Mouse (Mus musculus) telencephalon, adult 2 months (tissue): ENCODE measurements around the gene Pfn5.
"Not testable (repeated sequence)": the region's sequence is repeated elsewhere in the genome, so short reads cannot be mapped to it uniquely, and the experiment has no call there.

Experiments used
- DNase-seq: peaks from one replicate; pipeline ENCODE4 v3.0.0-alpha.2; 2011; ENCODE audit warnings: low read depth, low spot score

Gene Pfn5

DNA sequence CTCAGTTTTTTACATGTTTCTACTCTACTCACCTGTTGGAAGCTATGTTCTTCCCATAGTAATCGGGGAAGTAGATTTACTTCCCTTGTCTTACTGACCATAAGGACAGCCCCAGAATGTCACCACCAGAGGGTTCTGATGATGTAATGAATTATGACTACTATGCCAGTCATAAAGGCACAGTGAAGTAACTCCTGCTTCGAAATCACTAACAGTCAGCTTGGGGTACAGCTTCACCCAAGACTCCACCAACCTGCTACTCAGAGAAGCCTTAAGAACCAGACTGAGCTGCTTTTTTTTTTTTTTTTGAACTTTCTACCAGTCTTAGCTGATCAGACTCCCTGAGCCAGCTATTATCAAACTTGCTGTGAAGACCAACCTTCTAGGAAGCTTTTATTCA is at the start of gene Pfn5, which contains the start of gene Asb12:
Pfn5 (plus strand) TSS at position 218 of the 400 bp plus-strand sequence.
Asb12 (minus strand) TSS at position 101 of the 400 bp plus-strand sequence.
- no peak for DNase-seq

DNA sequence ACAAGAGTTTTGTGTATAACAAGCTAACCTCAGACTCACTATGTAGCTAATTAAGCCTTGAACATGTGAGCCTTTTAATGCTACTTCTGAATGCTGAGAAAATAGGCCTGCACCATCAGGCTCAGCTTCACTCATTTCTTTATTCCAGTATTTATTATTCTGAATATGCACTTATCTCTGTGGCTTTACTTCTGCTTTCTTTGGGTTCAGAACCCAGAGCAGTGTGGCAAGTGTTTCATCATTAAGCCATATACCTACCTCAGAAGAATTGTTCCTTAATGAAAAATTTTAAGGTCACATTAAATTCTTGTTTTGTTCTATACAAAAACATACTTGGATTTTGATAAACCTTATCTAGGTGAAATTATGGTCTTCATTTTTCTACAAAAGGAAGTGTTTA is 34.0 kb upstream of the Pfn5 start:
- no peak for DNase-seq

DNA sequence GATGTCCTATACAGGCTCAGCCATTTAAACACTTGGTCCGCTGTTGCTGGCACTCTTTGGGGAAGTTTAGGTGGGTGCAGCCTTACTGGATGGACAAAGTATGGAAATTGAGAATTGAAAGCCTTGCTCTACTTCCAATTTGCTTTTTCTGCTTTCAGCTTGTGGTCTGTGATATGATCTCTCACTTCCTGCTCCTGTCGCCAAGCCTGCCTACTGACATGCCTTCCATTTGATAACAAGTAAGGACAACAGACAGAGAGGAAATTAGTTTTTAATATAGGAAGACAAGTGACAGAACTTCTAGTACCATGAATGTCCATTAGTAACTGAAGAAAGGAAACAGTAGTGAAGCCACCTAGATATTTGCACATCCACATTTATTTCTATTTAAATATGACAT is 32.7 kb upstream of the Pfn5 start:
- no peak for DNase-seq

DNA sequence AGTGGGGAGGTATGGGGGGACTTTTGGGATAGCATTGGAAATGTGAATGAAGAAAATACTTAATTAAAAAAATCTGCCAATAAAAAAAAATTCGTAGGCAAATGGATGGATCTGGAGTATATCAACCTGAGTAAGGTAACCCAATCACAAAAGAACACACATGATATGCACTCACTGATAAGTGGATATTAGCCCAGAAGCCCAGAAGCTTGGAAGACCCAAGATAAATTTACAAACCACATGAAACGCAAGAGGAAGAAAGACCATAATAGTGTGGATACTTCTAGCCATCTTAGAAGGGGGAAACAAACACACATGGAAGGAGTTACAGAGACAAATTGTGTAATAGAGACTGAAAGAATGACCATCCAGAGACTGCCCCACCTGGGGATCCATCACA is 22.4 kb upstream of the Pfn5 start:
- DNase-seq = not testable (repeated sequence)

DNA sequence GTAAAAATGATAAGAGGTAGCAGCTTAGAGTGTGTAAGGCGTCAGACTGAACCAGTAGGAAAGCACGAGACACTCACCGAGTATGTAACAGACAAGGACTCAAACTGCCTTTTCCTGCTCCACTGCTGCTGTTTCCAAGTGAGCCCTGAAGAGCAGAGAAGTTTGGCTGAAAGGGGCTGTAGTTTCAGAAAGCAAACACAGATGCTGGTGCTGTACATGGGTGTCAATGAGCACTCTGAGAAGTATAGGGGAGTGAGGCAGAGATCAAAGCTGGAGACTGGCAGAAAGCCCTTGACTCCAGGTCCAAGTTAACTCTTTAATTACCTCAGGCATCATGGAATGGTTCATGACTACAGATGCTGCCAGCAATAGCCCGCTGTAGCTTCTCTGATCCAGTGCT is 3.6 kb upstream of the Pfn5 start:
- DNase-seq = no peak

DNA sequence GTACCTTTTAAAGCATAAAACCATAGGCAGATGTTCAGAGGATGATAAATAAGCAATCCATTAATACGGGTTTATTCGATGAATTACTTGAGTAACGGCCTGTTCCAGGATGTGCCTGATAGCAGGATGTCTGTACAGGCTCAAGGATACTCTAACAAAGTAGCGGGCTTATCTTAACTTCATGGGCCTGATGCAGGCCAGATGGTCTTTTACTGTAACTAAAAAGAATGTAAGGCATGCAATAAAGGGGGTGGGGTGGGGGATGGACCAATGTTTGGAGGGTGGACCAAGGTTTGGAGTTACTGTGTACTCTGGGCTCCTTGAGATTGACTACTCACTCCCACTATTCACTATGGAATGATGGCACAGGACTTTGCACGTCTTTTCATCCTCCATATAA is 42.7 kb downstream of the Pfn5 start:
- DNase-seq = no peak
